Mouse (Mus musculus) G1E (cell line): ENCODE measurements around the gene Fa2h. TPM values are rescaled to one million over a fixed set of nuclear protein-coding genes. Genes with fewer than 3 reads are reported as not detected.

Experiments used
- ATAC-seq: 2 replicates; pipeline ENCODE4 v1.8.0; 2016; ENCODE audit warnings: mild to moderate bottlenecking; ENCODE audit not compliant: insufficient number of reproducible peaks, poor library complexity, low FRiP score, severe bottlenecking; ENCODE audit errors: extremely low read depth
- DNase-seq: peaks from one replicate; pipeline ENCODE4 v3.0.0; 2012; ENCODE audit warnings: low spot score
- H3K27me3 ChIP-seq: 2 replicates; pipeline ENCODE4 v1.6.1; 2012; ENCODE audit warnings: mild to moderate bottlenecking, low read length, inconsistent platforms; ENCODE audit not compliant: insufficient read depth
- H3K36me3 ChIP-seq: replicated peaks from 2 replicates; pipeline ENCODE3; 2012; ENCODE audit warnings: mild to moderate bottlenecking, inconsistent platforms
- H3K4me1 ChIP-seq: 2 replicates; pipeline ENCODE4 v1.6.1; 2012; ENCODE audit warnings: low read depth, low read length, inconsistent platforms, mixed read lengths; ENCODE audit not compliant: insufficient read depth
- H3K4me3 ChIP-seq: 2 replicates; pipeline ENCODE4 v1.5.1; 2012; ENCODE audit warnings: low read depth, mild to moderate bottlenecking, inconsistent platforms, low read length, moderate library complexity, mixed read lengths
- H3K9me3 ChIP-seq: replicated peaks from 2 replicates; pipeline ENCODE4 v1.6.1; 2012; ENCODE audit warnings: inconsistent platforms
- CTCF ChIP-seq: IDR thresholded peaks from 2 replicates; pipeline ENCODE4 v1.5.1; 2012; ENCODE audit warnings: low read depth, low read length, inconsistent platforms, mixed read lengths
- GATA1 ChIP-seq: IDR thresholded peaks from 2 replicates; pipeline ENCODE4 v1.6.1; 2012; ENCODE audit warnings: borderline replicate concordance, low read length, inconsistent platforms, mixed read lengths
- GATA2 ChIP-seq: IDR thresholded peaks from 2 replicates; pipeline ENCODE4 v1.6.1; 2012; ENCODE audit warnings: low read depth, low read length, inconsistent platforms, borderline replicate concordance
- POLR2AphosphoS5 ChIP-seq: IDR thresholded peaks from 2 replicates; pipeline ENCODE4 v1.6.1; 2012; ENCODE audit warnings: low read depth, low read length, inconsistent platforms; ENCODE audit not compliant: insufficient replicate concordance
- TAL1 ChIP-seq: conservative IDR thresholded peaks from 2 replicates; pipeline ENCODE4 v1.6.1; 2012; ENCODE audit warnings: low read depth, low read length, inconsistent platforms, mixed read lengths
- polyA plus RNA-seq: library from polyadenylated mRNA; stranded (reverse); fragments of >175 nt; gene quantifications from 2 replicates; pipeline ENCODE4 v1.2.3, GENCODE M21; 2012
- total RNA-seq, 2 experiments: library from RNA; stranded (forward) in 1 of 2; stranded (reverse) in 1 of 2; fragments of 200-1000 nt in 1 of 2; fragments of >200 nt in 1 of 2; fragmentation: Nextera tagmentation in 1 of 2; gene quantifications; 2 replicates each; pipeline ENCODE4 v1.2.3; 2014 to 2017

Gene Fa2h
- total RNA-seq (2014; fragmentation: Nextera tagmentation) (not detected in 2 replicates), total RNA-seq (2017) (0.06 and 0.11 TPM in 2 replicates), polyA plus RNA-seq (not detected in 2 replicates)

DNA sequence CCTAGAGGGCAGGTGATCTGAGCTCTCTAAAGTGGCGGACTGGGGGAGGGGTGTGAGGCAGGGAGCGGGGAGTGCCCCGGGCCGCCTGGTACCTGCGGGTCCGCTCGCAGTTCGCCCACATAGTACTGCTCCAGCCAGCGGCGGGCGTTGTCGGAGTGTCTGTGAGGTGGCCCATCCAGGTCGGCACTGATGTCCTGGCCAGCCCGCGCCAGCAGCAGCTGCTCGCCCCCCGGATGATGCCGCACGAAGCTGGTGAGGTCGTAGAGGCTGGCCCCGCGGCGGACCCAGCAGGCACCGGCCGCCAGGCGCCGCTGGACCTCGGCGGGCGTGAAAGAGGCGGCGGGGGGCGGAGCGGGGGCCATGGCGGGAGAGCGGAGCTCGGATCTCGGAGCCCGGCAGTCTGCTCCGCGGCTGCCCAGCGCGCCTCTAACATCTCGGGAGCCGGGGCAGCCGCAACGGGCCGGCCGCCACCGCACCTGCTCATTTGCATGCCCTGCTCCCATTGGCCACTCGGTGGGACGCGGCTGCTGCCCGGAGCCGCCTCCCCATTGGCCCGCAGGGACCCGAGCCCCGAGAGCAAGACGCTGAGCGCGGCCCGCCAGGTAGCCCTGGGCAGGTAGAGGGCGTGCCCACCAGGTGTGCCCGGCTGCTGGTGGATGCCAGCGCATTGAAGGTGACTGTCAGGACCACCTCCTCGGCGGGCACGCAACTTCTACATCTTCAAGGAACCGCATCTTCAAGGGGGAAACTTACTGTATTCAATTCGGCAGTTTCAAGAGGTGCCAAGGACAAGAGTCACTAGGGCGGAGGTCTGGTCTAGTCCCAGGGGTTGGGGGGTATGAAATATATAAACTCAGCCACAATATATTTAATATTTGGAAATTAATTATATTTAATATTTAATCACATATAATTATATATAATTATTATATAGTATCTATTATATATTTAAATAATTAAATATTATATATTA lies at the start of gene Fa2h:
Gene Fa2h (minus strand): TSS at position 434 of the 973 bp plus-strand sequence.
- Histone ChIP-seq H3K9me3 (no peaks in the 10 kb centered on the region), H3K27me3 (peaks cover 65% of the 10 kb centered on the region), H3K4me1 (peaks cover 12% of the 10 kb centered on the region), H3K4me3 (peak within 1 kb of the TSS; percentile 70), H3K36me3 (no peaks in the 10 kb centered on the region)
- ATAC-seq (peak; percentile 95), DNase-seq (peak; percentile 93)
- TF ChIP-seq GATA2 = no peak
- no peak for TF ChIP-seq POLR2AphosphoS5
- no peak for TF ChIP-seq TAL1
- no peak for TF ChIP-seq CTCF
- no peak for TF ChIP-seq GATA1

DNA sequence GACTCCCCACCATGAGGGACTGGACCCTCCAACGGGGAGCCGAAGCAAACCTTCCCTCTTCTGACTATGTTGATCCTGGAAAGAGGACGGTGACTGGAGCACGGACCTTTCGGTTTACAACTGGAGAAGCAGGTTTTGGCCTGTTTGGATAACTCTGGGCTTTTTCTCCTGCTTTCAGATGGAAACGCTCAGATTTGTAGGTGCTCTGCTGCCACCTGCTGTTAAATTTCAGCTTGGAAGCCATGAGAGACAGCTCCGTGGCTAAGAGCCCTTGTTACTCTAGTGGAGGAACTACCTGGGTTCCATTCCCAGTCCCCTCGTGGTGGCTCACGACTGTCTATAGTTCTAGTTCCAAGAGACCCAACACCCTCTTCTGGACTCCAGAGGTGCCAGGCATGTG lies 45.6 kb upstream of the Fa2h start:
- H3K4me1 ChIP-seq = no peaks in the 10 kb centered on the region
- TF ChIP-seq CTCF = no peak
- TF ChIP-seq POLR2AphosphoS5 = no peak
- TF ChIP-seq GATA1 = no peak
- TF ChIP-seq GATA2 = no peak
- TF ChIP-seq TAL1 = no peak

GRCm38 (mm10) chr8:111435071-111435828 lies 41.6 kb upstream of the Fa2h start:
- TF ChIP-seq POLR2AphosphoS5 = no peak
- TF ChIP-seq GATA1 = no peak
- TF ChIP-seq GATA2 = no peak
- no peak for TF ChIP-seq TAL1
- no peak for TF ChIP-seq CTCF
- Histone ChIP-seq H3K4me1 (0 out of 2 replicates have a peak, but pooled peaks cover 5% of the 10 kb centered on the region), H3K9me3 (no peaks in the 10 kb centered on the region), H3K36me3 (no peaks in the 10 kb centered on the region), H3K27me3 (peaks cover 26% of the 10 kb centered on the region), H3K4me3 (no peak overlapping the region)
- ATAC-seq (no peak), DNase-seq (no peak)

More for the DNA sequence above, 45.6 kb upstream of the Fa2h start:
- peak; percentile 13 for DNase-seq
- H3K36me3 ChIP-seq = no peaks in the 10 kb centered on the region
- H3K9me3 ChIP-seq = no peaks in the 10 kb centered on the region
- peaks cover 33% of the 10 kb centered on the region for H3K27me3 ChIP-seq
- no peak overlapping the region for H3K4me3 ChIP-seq
- no peak for ATAC-seq

- peaks cover 32% of the 10 kb centered on the region for H3K27me3 ChIP-seq
- H3K4me1 ChIP-seq = no peaks in the 10 kb centered on the region
- ATAC-seq (no peak), DNase-seq (no peak)
- TF ChIP-seq TAL1 (no peak), POLR2AphosphoS5 (no peak), CTCF (no peak), GATA1 (no peak), GATA2 (no peak)
- H3K4me3 ChIP-seq = no peak overlapping the region
- no peaks in the 10 kb centered on the region for H3K9me3 ChIP-seq
- no peaks in the 10 kb centered on the region for H3K36me3 ChIP-seq
Measured at GRCm38 (mm10) chr8:111424646-111425045, 31.0 kb upstream of the Fa2h start.

GRCm38 (mm10) chr8:111424181-111424580 lies 30.6 kb upstream of the Fa2h start:
- H3K36me3 ChIP-seq = no peaks in the 10 kb centered on the region
- H3K27me3 ChIP-seq = peaks cover 37% of the 10 kb centered on the region
- no peaks in the 10 kb centered on the region for H3K9me3 ChIP-seq
- H3K4me1 ChIP-seq = no peaks in the 10 kb centered on the region
- TF ChIP-seq POLR2AphosphoS5 (no peak), GATA2 (no peak), TAL1 (no peak)
- ATAC-seq = no peak
- no peak for DNase-seq
- no peak overlapping the region for H3K4me3 ChIP-seq

- Histone ChIP-seq H3K36me3 (no peaks in the 10 kb centered on the region), H3K4me3 (no peak overlapping the region), H3K4me1 (no peaks in the 10 kb centered on the region), H3K27me3 (peaks cover 34% of the 10 kb centered on the region), H3K9me3 (no peaks in the 10 kb centered on the region)
- ATAC-seq (no peak), DNase-seq (no peak)
- TF ChIP-seq GATA1 (no peak), POLR2AphosphoS5 (no peak), CTCF (no peak), GATA2 (no peak), TAL1 (no peak)
Measured at GRCm38 (mm10) chr8:111422614-111423013, 29.0 kb upstream of the Fa2h start.
